Mouse (Mus musculus): ENCODE data around the gene Gm21693. TPM values are rescaled to one million over a fixed set of nuclear protein-coding genes. Genes with fewer than 3 reads are reported as not detected.
"Not testable (repeated sequence)": the region's sequence is repeated elsewhere in the genome, so short reads cannot be mapped to it uniquely, and the experiment has no call there.

Gm21693 gene
- not detected in 2 replicates for polyA plus RNA-seq (2014; fragmentation: Nextera tagmentation; extraction: Ambion mirVana)

- H3K9ac ChIP-seq (ENCODE audit: low read depth, low read length); H3K4me3 ChIP-seq (ENCODE audit: low read depth, low read length); H3K9me3 ChIP-seq (ENCODE audit: control insufficient read depth, low read length); H3K27ac ChIP-seq (replicated peaks; ENCODE audit: low read depth, low read length); ATAC-seq (ENCODE audit: low read depth); H3K4me2 ChIP-seq (ENCODE audit: low read depth, low read length); H3K4me1 ChIP-seq (ENCODE audit: control insufficient read depth, insufficient read depth, low read length); H3K36me3 ChIP-seq (ENCODE audit: control insufficient read depth, insufficient read depth, low read length); DNase-seq (ENCODE audit: low spot score); H3K27me3 ChIP-seq (replicated peaks; ENCODE audit: control insufficient read depth, insufficient read depth, low read length): not testable (repeated sequence)
- WGBS: no CpG with 5 or more reads among the region's 9 CpGs
Measured at GRCm38 (mm10) chrY:3345229-3345628, at the start of gene Gm21693. TSS of gene Gm21693 (minus strand) at chrY:3345329.

DNA sequence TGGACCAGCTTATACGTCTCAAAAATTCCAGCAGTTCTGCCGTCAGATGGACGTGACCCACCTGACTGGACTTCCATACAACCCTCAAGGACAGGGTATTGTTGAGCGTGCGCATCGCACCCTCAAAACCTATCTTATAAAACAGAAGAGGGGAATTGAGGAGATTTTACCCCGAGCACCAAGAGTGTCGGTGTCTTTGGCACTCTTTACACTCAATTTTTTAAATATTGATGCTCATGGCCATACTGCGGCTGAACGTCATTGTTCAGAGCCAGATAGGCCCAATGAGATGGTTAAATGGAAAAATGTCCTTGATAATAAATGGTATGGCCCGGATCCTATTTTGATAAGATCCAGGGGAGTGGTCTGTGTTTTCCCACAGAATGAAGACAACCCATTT, 4.5 kb downstream of the Gm21693 start:
- not testable (repeated sequence) for H3K27ac ChIP-seq (replicated peaks; ENCODE audit: low read depth, low read length); H3K27me3 ChIP-seq (replicated peaks; ENCODE audit: control insufficient read depth, insufficient read depth, low read length); H3K9ac ChIP-seq (ENCODE audit: low read depth, low read length); ATAC-seq (ENCODE audit: low read depth); H3K4me1 ChIP-seq (ENCODE audit: control insufficient read depth, insufficient read depth, low read length); H3K9me3 ChIP-seq (ENCODE audit: control insufficient read depth, low read length); H3K36me3 ChIP-seq (ENCODE audit: control insufficient read depth, insufficient read depth, low read length); H3K4me3 ChIP-seq (ENCODE audit: low read depth, low read length); H3K4me2 ChIP-seq (ENCODE audit: low read depth, low read length); DNase-seq (ENCODE audit: low spot score)
- no CpG with 5 or more reads among the region's 11 CpGs for WGBS

DNA sequence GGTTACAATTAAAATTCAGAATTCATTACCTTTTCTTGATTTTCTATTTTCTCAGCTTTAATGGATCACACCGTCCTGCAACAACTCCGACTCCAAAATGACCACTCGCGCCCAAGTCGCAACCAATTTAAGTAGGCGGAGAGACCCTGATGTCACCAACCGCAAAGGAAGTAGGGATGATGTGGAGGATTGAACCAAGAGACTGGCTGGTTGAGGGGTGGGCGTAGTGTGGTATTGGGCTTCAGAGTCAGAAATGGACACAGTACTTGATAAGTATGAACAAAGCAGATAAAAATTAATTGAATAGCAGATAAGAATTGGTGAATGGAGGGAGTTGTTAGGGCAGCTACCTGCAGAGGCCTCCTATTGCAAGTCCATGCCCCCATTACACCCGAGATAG, 38.8 kb downstream of the Gm21693 start, which contains the start of gene Gm21677:
Gm21677 (minus strand) TSS at position 101 of the 400 bp plus-strand sequence.
- not testable (repeated sequence) for H3K9ac ChIP-seq (ENCODE audit: low read depth, low read length); H3K4me2 ChIP-seq (ENCODE audit: low read depth, low read length); H3K27me3 ChIP-seq (replicated peaks; ENCODE audit: control insufficient read depth, insufficient read depth, low read length); H3K4me3 ChIP-seq (ENCODE audit: low read depth, low read length); H3K36me3 ChIP-seq (ENCODE audit: control insufficient read depth, insufficient read depth, low read length); DNase-seq (ENCODE audit: low spot score); H3K4me1 ChIP-seq (ENCODE audit: control insufficient read depth, insufficient read depth, low read length); H3K9me3 ChIP-seq (ENCODE audit: control insufficient read depth, low read length); ATAC-seq (ENCODE audit: low read depth); H3K27ac ChIP-seq (replicated peaks; ENCODE audit: low read depth, low read length)
- WGBS: no CpG with 5 or more reads among the region's 9 CpGs

Other genes starting within 250 kb of the Gm21693 start
- gene Gm21677, start 38.9 kb downstream of the Gm21693 start, polyA plus RNA-seq (2014; fragmentation: Nextera tagmentation; extraction: Ambion mirVana): not detected in 2 replicates
- gene Gm21704, start 64.8 kb upstream of the Gm21693 start, polyA plus RNA-seq (2014; fragmentation: Nextera tagmentation; extraction: Ambion mirVana): 0.56 TPM in 1 of 2 replicates, not detected in the other
- not detected in 2 replicates for gene Gm21708, start 64.8 kb upstream of the Gm21693 start, polyA plus RNA-seq (2014; fragmentation: Nextera tagmentation; extraction: Ambion mirVana)

Data from embryonic facial prominence, embryonic 14.5 days (tissue).